Mouse (Mus musculus): ENCODE measurements around the gene Sept9. TPM values are rescaled to one million over a fixed set of nuclear protein-coding genes. Genes with fewer than 3 reads are reported as not detected.

Gene Sept9
- polyA plus RNA-seq, 1 experiment from 2014 or later = 180 TPM

DNA sequence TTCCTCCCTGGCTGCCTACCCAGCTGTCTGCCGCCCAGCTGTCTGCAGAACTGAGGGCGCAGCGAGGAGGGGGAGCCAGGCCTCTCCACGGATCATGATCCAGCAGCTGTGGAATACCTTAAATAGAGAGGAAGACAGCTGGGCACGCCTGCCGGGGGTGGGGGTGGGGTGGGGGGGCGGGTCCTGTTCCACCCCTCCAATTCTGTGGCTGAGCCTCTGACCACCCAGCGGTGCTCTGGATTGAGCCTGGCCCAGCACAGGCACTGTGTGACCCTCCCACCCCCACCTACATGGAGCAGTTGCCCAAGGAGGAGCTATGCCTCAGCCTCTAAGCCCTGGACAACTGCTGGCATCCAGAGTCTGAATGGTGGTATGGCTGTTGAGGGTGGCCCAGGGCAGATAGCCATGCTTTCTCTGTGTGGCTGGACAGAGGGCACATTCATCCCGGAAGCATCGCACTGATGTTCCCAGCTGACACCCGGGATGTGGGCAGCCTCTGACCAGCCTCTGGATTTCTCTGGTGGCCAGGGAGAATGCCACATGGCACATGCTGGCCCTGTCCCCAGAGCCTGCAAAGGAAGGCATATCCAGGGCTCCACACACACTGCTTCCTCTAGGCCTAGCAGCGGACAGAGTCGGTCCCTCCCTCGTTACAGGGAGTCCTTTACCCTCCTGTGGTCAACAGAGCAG, 97.2 kb downstream of the Sept9 start:
- Histone ChIP-seq H3K4me2 (no peak overlapping the region), H3K4me1 (peaks cover 16% of the 10 kb centered on the region), H3K4me3 (replicated peaks) (no peak overlapping the region), H3K27ac (peak overlapping the region; percentile 56), H3K9me3 (no peaks in the 10 kb centered on the region), H3K9ac (no peak overlapping the region), H3K27me3 (no peaks in the 10 kb centered on the region), H3K36me3 (replicated peaks) (peaks cover 16% of the 10 kb centered on the region)
- 70% methylated on average over 14 of the region's 14 CpGs for WGBS
- ATAC-seq (ENCODE audit: low FRiP score) = no peak

GRCm38 (mm10) chr11:117297190-117297829, 97.8 kb downstream of the Sept9 start:
- 89% methylated on average over 3 of the region's 3 CpGs for WGBS
- H3K27me3 ChIP-seq = no peaks in the 10 kb centered on the region
- no peak overlapping the region for H3K9ac ChIP-seq
- H3K27ac ChIP-seq = no peak overlapping the region
- H3K36me3 ChIP-seq (replicated peaks) = peaks cover 9% of the 10 kb centered on the region
- H3K9me3 ChIP-seq = no peaks in the 10 kb centered on the region
- peaks cover 16% of the 10 kb centered on the region for H3K4me1 ChIP-seq
- H3K4me3 ChIP-seq (replicated peaks) = no peak overlapping the region
- H3K4me2 ChIP-seq = no peak overlapping the region
- ATAC-seq (ENCODE audit: low FRiP score) = no peak

GRCm38 (mm10) chr11:117299741-117300140, 100.3 kb downstream of the Sept9 start:
- Histone ChIP-seq H3K4me3 (replicated peaks) (no peak overlapping the region), H3K9me3 (no peaks in the 10 kb centered on the region), H3K4me2 (no peak overlapping the region), H3K27ac (no peak overlapping the region), H3K4me1 (peaks cover 16% of the 10 kb centered on the region), H3K36me3 (replicated peaks) (peaks cover 5% of the 10 kb centered on the region), H3K27me3 (no peaks in the 10 kb centered on the region), H3K9ac (no peak overlapping the region)
- 98% methylated on average over 6 of the region's 6 CpGs for WGBS
- no peak for ATAC-seq (ENCODE audit: low FRiP score)

- Histone ChIP-seq H3K27me3 (no peaks in the 10 kb centered on the region), H3K9ac (no peak overlapping the region), H3K9me3 (no peaks in the 10 kb centered on the region), H3K4me3 (replicated peaks) (no peak overlapping the region), H3K36me3 (replicated peaks) (peaks cover 5% of the 10 kb centered on the region), H3K4me2 (no peak overlapping the region), H3K27ac (no peak overlapping the region), H3K4me1 (peaks cover 8% of the 10 kb centered on the region)
- WGBS = 84% methylated on average over 4 of the region's 4 CpGs
- ATAC-seq (ENCODE audit: low FRiP score) = no peak
These were observed 101.3 kb downstream of the Sept9 start for GRCm38 (mm10) chr11:117300809-117301208.

DNA sequence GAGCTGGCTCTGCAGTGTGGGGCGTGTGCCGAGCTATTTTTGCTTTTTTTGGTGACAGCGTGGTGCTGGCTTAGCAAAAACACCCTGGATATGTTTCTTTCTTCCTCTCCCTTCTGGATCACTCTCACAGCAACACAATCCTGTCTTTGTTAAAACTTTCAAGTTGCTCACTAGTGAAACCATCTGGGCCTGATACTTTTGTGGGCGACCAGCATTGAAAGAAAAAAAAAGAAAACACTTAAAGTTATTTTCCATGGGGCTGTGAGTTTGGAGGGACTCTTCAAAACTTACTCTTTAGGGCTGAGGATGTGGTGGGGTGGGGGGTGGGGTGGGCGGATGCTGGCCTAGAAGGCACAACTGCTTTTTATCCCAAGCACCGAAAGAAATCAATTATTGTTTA, 102.3 kb downstream of the Sept9 start:
- Histone ChIP-seq H3K9me3 (no peaks in the 10 kb centered on the region), H3K36me3 (replicated peaks) (peaks cover 5% of the 10 kb centered on the region), H3K4me2 (no peak overlapping the region), H3K4me3 (replicated peaks) (no peak overlapping the region), H3K27ac (no peak overlapping the region), H3K4me1 (no peaks in the 10 kb centered on the region), H3K27me3 (no peaks in the 10 kb centered on the region), H3K9ac (no peak overlapping the region)
- 62% methylated on average over 6 of the region's 6 CpGs for WGBS
- ATAC-seq (ENCODE audit: low FRiP score) = no peak

- Histone ChIP-seq H3K36me3 (replicated peaks) (peaks cover 3% of the 10 kb centered on the region; the same call in 1 of the 2 replicates), H3K27ac (no peak overlapping the region), H3K4me3 (replicated peaks) (no peak overlapping the region), H3K4me1 (no peaks in the 10 kb centered on the region), H3K4me2 (no peak overlapping the region), H3K27me3 (no peaks in the 10 kb centered on the region), H3K9me3 (no peaks in the 10 kb centered on the region), H3K9ac (no peak overlapping the region)
- 90% methylated on average over 5 of the region's 5 CpGs for WGBS
- no peak for ATAC-seq (ENCODE audit: low FRiP score)
These were observed 102.9 kb downstream of the Sept9 start for GRCm38 (mm10) chr11:117302371-117302770.

DNA sequence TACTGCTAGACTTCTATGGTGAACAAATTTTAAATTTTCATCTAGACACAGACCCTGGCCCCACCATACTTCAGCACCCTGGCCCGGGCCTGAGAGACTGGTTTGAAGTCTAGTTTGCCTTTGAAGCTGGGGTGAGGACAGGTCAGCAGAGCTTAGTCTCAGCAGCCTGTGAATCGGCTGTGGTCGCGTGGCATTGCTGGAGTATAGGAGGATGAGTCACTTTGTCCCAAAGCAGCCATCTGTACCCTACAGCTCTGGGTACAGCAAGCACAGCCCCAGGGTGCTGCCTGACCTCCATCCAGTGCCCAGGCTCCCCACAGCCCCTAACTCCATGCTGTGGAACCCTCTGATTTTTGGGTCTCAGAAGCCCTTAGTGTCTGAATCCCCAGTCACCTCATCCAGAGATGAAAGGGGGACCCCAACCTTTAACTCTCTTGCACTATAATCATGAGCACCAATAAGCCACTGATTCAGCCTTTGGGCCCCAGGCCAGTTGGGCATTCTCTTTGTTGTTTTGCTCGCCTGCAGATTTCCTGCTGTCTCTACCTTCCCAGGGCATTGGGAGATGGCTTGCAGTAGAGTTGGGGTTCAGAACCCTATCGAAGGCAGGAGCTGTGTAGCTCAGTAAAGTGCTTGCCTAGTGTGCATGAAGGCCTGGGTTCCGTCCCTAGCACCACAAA, 106.2 kb downstream of the Sept9 start:
- no peak overlapping the region for H3K9ac ChIP-seq
- no peak for ATAC-seq (ENCODE audit: low FRiP score)
- H3K4me3 ChIP-seq (replicated peaks) = no peak overlapping the region
- no peak overlapping the region; the same call in 1 of the 2 replicates for H3K27ac ChIP-seq
- no peaks in the 10 kb centered on the region for H3K27me3 ChIP-seq
- H3K36me3 ChIP-seq (replicated peaks) = no peaks in the 10 kb centered on the region; the same call in 1 of the 2 replicates
- peaks cover 31% of the 10 kb centered on the region for H3K4me1 ChIP-seq
- H3K4me2 ChIP-seq = no peak overlapping the region
- 83% methylated on average over 7 of the region's 7 CpGs for WGBS
- no peaks in the 10 kb centered on the region for H3K9me3 ChIP-seq

DNA sequence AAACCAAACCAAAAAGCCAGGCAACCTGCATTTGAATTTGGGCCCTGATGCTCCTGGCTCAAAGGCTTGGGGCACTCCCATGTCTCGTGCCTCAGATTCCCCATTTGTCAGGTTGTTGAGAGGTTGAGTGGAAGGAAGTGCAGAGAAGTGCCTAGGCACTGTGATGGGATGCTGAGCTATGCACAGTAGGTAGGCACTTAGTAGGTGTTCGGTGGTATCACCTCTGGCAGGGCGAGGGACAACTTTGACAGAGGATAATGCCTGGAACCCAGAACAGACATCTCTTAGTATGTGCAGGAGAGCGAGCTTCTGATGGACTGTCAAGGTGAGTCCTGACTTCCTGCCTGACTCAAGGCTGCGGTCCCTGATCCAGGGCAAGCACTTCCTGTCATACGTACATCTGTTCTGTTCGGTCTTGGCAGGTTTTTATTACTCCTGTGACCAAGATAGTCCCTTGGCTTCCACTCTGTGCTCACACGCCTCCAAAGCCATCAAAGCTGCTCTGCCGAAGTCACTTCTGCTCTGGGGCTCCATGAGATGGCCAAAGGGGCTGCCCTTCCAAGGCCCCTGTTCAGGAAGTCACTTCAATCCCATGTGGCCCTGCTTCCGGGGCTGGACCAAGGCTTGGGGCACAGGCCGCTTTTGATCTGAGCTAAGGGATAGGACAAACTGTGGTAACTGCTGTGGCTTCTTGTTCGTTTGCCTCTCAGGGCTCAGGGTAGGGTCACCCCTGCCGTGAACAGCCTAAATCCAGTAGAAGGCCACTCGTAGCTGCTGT, 107.0 kb downstream of the Sept9 start:
- Histone ChIP-seq H3K36me3 (replicated peaks) (no peaks in the 10 kb centered on the region), H3K9me3 (no peaks in the 10 kb centered on the region), H3K27ac (0 out of 2 replicates have a peak overlapping the region, but pooled peaks have one; percentile 13), H3K4me2 (no peak overlapping the region), H3K9ac (no peak overlapping the region), H3K4me1 (peaks cover 40% of the 10 kb centered on the region), H3K4me3 (replicated peaks) (no peak overlapping the region), H3K27me3 (no peaks in the 10 kb centered on the region)
- no peak for ATAC-seq (ENCODE audit: low FRiP score)
- WGBS = 79% methylated on average over 14 of the region's 14 CpGs

- H3K4me2 ChIP-seq = no peak overlapping the region
- no peaks in the 10 kb centered on the region for H3K27me3 ChIP-seq
- H3K9ac ChIP-seq = no peak overlapping the region
- peak overlapping the region; percentile 56 for H3K27ac ChIP-seq
- ATAC-seq (ENCODE audit: low FRiP score) = no peak
- no peaks in the 10 kb centered on the region for H3K36me3 ChIP-seq (replicated peaks)
- no peak overlapping the region for H3K4me3 ChIP-seq (replicated peaks)
- H3K9me3 ChIP-seq = no peaks in the 10 kb centered on the region
- WGBS = 46% methylated on average over 13 of the region's 13 CpGs
- peaks cover 53% of the 10 kb centered on the region for H3K4me1 ChIP-seq
These were observed 108.7 kb downstream of the Sept9 start for GRCm38 (mm10) chr11:117307895-117308786.

DNA sequence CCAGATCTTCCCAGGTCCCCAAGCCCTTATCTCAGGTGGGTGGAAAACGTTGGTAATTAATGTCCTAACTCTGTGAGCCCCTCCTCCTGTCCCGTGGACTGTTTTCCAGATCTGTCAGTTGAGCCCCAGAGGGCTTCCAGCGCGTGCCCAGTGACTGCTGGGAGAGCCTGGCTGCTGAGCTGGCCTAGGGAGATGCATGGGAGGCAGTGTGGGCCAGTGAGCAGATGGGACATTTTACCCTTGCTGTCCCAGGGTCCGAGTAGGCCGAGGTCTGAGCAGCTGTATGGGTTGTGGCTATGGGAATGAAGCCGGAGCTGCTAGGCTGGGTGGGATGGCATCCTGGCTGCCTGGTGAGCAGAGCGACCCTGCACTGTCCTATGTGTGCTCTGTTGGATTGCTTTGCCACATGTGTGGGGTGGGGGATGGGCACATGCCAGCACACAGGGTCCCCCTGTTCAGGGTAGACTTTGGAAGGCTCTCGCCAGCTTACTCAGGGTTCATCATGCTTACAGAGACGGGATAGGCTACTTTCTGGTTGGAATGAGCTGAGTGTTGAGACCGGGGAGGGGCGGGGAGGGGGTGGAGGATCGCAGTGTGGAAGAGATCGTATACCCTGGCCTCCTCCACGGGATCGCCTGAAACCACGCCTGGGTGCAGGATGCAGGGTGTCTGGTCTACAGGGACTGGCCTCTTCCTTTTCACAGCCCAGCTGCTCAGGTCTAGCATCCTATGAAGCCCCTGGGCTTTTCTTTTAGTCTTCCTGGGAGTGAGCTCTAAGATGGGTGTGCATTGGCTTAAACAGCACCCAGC, 109.9 kb downstream of the Sept9 start:
- Histone ChIP-seq H3K27ac (no peak overlapping the region), H3K4me2 (no peak overlapping the region), H3K9ac (no peak overlapping the region), H3K4me3 (replicated peaks) (no peak overlapping the region), H3K36me3 (replicated peaks) (no peaks in the 10 kb centered on the region), H3K9me3 (no peaks in the 10 kb centered on the region), H3K4me1 (peaks cover 59% of the 10 kb centered on the region), H3K27me3 (no peaks in the 10 kb centered on the region)
- WGBS = 79% methylated on average over 17 of the region's 17 CpGs
- ATAC-seq (ENCODE audit: low FRiP score) = no peak

GRCm38 (mm10) chr11:117309918-117310287, 110.4 kb downstream of the Sept9 start:
- no peak overlapping the region for H3K4me3 ChIP-seq (replicated peaks)
- no peak overlapping the region for H3K4me2 ChIP-seq
- H3K9me3 ChIP-seq = no peaks in the 10 kb centered on the region
- no peak for ATAC-seq (ENCODE audit: low FRiP score)
- H3K27ac ChIP-seq = no peak overlapping the region
- H3K27me3 ChIP-seq = no peaks in the 10 kb centered on the region
- H3K4me1 ChIP-seq = peaks cover 59% of the 10 kb centered on the region
- no peak overlapping the region for H3K9ac ChIP-seq
- no peaks in the 10 kb centered on the region for H3K36me3 ChIP-seq (replicated peaks)
- WGBS = 80% methylated on average over 3 of the region's 3 CpGs
